Mouse (Mus musculus) embryonic stem cell, embryonic (primary cell): ENCODE data around the gene Ip6k2.

ENCODE experiments used
- CTCF ChIA-PET, 4 experiments: fragments of 300-600 bp in 2 of 4; fragments of 350-600 bp in 2 of 4; sonication (Branson Sonifier 250); formaldehyde crosslinking; loops; one replicate each; lab custom pipeline; 2022; ENCODE audit warnings: inconsistent platforms in 2 of 4; lab: Charles Lee
- POLR2A ChIA-PET, 4 experiments: fragments of 300-600 bp in 2 of 4; fragments of 350-600 bp in 2 of 4; sonication (Branson Sonifier 250); formaldehyde crosslinking; loops; one replicate each; lab custom pipeline; 2022; ENCODE audit warnings: antibody characterized with exemption in 4 of 4, inconsistent platforms in 1 of 4; lab: Charles Lee

Gene Ip6k2

DNA sequence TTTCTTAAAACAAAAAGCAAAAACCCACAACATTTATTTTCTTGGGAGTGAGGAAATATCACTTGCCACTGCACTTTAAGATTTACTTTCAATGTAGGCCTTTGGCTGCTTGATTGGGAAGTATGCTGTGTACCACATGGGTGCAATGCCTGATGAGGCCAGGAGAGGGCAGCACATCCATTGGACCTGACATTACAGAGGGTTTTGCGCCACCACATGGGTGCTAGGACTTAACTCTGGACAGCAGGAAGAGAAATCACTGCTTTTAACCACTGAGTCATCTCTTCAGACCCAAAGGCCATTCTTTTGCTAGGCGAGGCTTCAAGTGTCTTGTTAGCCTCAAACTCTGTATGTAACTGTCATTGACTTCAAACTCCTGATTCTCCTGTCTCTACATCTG is 23.8 kb upstream of the Ip6k2 start:
- ChIA-PET CTCF (interaction anchor here in 3 of 4 experiments (0.6 to 1.0 kb wide), 7 partner anchors 9 to 838 kb away, joined by 3 read pairs; no protein-coding TSS in a partner anchor), POLR2A (interaction anchor here in 3 of 4 experiments (0.6 to 0.9 kb wide), 4 partner anchors 73 to 755 kb away, joined by 3 to 4 read pairs (median 4); no protein-coding TSS in a partner anchor)

DNA sequence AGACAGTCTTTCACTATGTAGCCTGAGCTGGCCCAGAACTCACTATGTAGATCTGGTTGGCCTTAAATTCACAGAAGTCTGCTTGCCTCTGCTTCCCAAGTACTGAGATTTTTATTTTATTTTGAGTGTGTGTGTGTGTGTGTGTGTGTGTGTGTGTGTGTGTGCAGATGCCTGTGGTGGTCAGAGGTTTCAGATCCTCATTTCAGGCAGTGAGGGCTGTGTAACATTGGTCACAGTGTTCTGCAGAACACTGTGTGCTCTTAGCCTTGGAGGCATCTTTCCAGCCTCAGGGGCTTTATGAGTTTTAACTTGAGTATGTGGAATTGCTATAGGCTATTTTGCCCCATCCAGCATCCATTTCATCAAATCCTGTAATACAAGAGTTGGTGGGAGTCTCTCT is 22.0 kb upstream of the Ip6k2 start:
- ChIA-PET POLR2A (no interaction called here), CTCF (no interaction called here)

DNA sequence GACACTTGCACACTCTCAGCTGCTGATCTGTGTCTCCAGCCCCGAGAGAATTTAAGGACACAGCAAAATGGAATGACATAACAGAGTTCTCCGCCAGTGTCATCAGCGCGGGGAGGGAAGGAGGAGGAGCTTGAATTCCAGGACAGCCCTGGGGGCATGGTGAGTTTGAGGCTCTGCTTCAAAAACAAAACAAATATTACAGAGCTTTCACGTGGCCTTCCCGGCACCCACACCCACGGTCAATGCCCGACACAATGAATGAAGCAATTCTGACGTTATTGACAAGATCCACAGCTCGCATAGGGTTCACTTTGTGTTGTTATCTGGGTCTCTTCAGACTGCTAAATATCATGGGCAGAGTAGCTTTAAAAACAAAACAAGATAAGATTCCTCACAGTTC is 18.6 kb upstream of the Ip6k2 start:
- ChIA-PET CTCF (interaction anchor here in 2 of 4 experiments (0.9 to 1.2 kb wide), 2 partner anchors 9 to 12 kb away, joined by 3 read pairs; no protein-coding TSS in a partner anchor), POLR2A (interaction anchor here in 3 of 4 experiments (0.6 to 1.0 kb wide), 5 partner anchors 17 to 372 kb away, joined by 3 to 5 read pairs (median 3); no protein-coding TSS in a partner anchor)

DNA sequence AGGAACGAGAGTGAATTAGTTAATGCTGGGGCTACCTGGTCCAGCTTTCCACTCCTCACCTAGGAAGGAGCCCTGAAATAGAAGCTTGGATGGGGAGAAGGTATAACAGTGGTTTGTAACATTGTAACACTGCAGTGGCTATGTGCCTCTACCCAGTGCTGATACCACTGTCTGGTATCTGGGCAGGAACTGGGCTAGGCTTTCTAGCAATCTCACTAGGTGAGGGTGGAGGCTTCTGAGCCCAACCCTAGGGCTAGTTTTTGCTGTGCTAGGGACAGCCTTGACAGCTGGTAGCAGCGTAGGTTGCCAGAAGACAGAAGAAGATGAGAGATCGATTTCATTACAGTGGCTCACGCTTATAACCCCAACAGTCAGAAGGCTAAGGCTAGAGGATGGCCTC is 7.0 kb upstream of the Ip6k2 start:
- CTCF ChIA-PET: no interaction called here
- POLR2A ChIA-PET: no interaction called here

DNA sequence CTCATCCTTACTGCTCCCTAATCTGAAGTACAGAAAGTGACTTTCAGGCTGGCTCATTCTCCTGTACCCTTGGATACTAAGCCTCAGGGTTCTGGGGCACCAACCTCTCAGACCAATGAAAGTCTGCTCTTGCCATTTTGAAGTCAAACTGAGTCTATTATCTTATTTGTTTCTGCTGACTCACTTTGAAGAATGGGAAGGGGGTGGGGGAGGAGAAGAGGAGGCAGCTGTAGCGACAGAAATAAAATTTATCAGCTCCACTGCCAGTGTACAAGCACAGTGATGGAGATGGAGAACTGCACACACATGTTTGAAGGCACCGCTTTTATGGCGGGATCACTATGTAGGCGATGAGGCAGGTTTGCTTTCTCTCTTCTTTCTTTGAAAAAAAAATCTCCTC is 6.3 kb upstream of the Ip6k2 start:
- ChIA-PET POLR2A (no interaction called here), CTCF (no interaction called here)

DNA sequence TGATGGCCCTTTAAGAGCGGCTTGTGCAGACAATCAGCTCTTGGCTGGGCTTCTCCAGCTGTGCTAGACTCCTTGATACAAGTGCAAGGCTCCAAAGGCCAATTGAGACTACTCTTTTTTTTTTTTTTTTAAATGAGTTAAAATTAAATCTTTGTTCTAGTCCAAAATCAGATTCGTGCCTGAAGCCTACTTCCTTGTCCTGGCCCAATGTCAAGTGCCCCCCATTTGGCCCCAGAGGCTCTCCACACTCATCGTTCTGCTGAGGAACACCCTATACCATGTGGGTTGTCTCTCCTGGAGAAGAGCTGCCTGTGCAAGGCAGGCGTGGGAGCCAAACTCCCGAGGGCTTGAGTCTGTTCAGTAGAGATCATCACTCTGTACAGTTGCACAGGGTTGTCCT is 2.6 kb upstream of the Ip6k2 start:
- CTCF ChIA-PET: interaction anchor here in 1 of 4 experiments (0.7 kb wide), 1 partner anchor 364 kb away, joined by 4 read pairs; no protein-coding TSS in a partner anchor
- POLR2A ChIA-PET: interaction anchor here in 3 of 4 experiments (0.6 to 1.3 kb wide), 8 partner anchors 9 to 178 kb away, joined by 3 to 4 read pairs (median 3); no protein-coding TSS in a partner anchor

DNA sequence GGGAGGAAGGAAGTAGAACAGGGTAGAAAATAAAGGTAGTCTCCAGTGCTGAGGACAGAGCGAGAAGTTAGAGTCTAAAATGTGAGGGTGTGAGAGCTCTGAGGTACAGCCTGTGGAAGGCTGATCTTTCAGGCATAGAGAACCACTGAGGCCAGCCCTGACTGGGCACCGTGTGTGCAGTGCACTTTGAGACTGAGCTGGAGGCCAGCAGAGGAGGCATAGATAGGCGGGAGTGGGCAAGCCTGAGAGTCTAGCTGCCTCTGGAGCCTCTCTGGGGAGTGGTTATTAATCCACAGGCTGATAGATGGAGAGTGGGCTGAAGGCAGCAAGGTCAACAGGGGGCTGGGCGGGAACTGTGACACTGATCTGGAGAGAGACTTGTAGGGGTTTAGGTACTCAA is 1.7 kb upstream of the Ip6k2 start:
- ChIA-PET CTCF (interaction anchor here in 1 of 4 experiments (0.7 kb wide), 1 partner anchor 365 kb away, joined by 4 read pairs; no protein-coding TSS in a partner anchor), POLR2A (interaction anchor here in 2 of 4 experiments (1.5 to 2.0 kb wide), 2 partner anchors 17 to 43 kb away, joined by 3 to 5 read pairs; no protein-coding TSS in a partner anchor)

DNA sequence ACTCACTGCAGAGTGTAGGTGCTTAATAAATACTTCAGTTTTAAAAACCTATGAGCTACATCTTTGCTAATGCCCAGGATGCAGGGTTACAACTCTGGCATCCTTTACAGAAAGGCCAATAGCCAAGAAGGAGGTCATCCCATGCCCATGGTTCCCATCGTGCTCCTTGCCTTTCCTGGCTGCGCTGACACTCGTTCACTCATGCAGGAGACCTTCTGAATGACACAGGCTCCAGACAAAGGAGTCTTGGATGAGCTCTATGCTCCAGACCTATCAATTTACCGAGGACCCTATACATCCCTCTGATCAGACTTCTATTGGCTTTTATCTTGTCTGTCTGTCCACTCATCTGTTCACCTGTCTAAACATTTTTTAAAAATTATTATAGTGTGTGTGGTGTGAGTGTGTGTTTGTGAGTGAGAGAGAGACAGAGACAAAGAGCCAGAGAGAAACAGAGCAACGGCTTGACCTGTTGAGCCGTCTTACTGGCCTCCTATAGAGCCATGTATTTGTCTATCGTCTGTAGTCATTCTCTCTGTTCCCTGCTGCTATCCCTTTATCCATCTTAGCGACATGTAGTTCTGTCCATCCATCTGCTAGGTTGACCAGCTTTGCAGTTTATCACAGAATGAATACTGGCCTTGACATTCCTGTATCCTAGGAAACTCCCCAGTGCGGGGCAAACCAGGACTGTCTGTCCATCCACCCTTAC is 604 bp upstream of the Ip6k2 start:
- POLR2A ChIA-PET: interaction anchor here in 3 of 4 experiments (0.6 to 2.0 kb wide), 7 partner anchors 10 to 1993 kb away, joined by 3 to 5 read pairs (median 3); no protein-coding TSS in a partner anchor
- CTCF ChIA-PET: interaction anchor here in 2 of 4 experiments (0.5 to 1.0 kb wide), 2 partner anchors 30 to 277 kb away, joined by 3 to 5 read pairs; no protein-coding TSS in a partner anchor

DNA sequence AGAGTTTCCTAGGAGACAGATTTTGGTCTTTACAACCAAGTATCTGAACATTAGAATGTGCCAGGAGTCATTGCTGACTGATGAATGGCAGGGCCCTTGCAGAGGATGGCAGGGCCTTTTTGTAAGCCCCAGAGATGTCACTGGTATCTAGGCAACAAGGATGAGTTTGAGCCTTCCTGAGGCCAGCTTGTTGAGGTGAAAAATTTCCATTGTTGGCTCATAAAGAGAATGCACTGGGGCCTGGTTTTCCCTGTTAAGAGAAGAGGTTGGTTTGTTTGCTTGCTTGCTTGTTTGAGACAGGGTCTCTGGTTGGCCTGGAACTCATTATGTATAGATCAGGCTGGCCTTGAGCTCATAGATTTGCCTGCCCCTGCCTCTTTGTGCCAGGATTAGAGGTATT is 1.8 kb downstream of the Ip6k2 start:
- CTCF ChIA-PET: interaction anchor here in 1 of 4 experiments (0.6 kb wide), 1 partner anchor 14 kb away, joined by 4 read pairs; no protein-coding TSS in a partner anchor
- POLR2A ChIA-PET: interaction anchor here in 1 of 4 experiments (1.3 to 1.4 kb wide), 2 partner anchors 9 to 39 kb away, joined by 3 to 5 read pairs; no protein-coding TSS in a partner anchor

DNA sequence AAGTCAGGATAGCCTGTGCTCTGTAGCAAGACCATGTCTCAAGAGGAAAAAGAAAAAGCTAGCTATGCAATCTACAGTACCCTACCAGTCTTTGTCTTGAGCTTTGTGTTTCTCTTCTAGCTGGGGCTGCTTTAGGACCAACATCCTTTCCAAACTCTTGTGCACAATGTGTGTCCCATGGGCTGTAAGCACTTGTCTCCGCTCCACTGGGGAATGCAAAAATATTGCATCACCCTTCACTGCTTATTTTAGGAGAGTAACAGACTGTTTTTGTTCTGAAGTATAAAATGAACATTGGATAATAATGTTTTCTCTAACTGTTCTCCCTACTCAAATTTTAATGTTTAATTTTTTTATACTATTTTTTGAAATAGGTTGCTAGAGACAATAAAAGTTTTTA is 2.9 kb downstream of the Ip6k2 start:
- CTCF ChIA-PET: interaction anchor here in 1 of 4 experiments (0.7 kb wide), 1 partner anchor 11 kb away, joined by 3 read pairs; no protein-coding TSS in a partner anchor
- POLR2A ChIA-PET: interaction anchor here in 3 of 4 experiments (0.7 to 1.8 kb wide), 7 partner anchors 8 to 205 kb away, joined by 3 to 6 read pairs (median 4); partner anchors contain the start of gene Pfkfb4 (in 1 of the 3)

DNA sequence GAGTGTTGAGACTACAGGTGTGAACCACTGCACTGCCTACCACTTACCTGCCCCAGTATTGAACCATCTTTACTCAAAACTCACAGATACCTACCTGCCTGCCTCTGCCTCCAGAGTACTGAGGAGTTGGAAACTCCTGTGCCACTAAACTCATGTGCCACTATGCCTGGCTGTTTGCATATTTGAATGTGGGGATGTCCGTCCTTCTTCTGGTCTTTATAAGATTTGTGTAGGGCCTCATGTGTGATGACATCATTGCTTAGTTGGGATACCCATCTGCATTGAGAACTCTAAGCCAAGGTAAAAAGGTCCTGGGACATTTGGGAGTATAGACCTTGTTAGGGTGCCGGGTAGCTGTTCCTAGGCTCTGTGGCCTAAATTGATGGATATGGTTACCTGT is 3.5 kb downstream of the Ip6k2 start:
- ChIA-PET POLR2A (interaction anchor here in 2 of 4 experiments (0.7 to 1.8 kb wide), 4 partner anchors 9 to 204 kb away, joined by 3 to 6 read pairs (median 4); partner anchors contain the start of gene Pfkfb4 (in 1 of the 2)), CTCF (interaction anchor here in 1 of 4 experiments (0.7 kb wide), 1 partner anchor 11 kb away, joined by 3 read pairs; no protein-coding TSS in a partner anchor)

DNA sequence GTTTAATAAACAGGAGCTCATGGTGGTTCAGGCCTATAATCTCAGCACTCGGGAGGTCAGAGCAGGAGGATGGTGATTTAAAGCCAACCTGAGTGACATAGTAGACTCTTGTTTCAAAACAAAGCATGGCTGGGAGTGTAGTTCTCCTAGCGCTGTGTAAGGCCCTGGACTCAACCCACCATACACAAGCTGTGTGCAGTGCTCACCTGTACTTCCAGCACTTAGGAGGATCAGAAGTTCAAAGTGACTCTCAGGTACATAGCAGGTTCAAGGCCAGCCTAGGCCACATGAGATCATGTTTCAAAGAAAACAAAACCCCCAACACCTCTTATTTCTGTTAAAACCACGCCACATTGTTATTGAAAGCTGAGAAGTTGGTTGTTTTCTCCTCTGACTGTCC is 5.1 kb downstream of the Ip6k2 start:
- CTCF ChIA-PET: interaction anchor here in 2 of 4 experiments (0.6 to 1.4 kb wide), 2 partner anchors 17 to 316 kb away, joined by 3 read pairs; no protein-coding TSS in a partner anchor
- POLR2A ChIA-PET: interaction anchor here in 2 of 4 experiments (0.6 to 1.2 kb wide), 4 partner anchors 10 to 210 kb away, joined by 3 to 4 read pairs (median 3); partner anchors contain the start of gene Wdr6 (in 1 of the 2)

DNA sequence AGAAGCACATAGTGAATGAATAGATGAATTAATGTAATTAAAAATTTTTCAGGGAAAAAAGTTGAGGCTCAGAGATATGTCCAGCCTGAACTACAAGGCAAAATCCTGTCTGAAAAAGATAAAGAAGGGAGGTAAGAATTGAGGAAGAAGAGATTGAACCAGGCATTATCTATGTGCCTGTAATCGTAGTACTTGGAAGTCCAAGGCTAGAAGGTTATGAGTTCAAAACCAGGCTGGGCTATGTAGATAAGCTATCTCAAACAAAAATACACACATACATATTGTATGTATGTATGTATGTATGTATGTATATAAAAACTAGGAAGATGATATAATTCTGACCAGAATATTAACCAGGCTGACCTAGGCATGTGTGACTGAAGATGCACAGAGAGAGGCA is 8.7 kb downstream of the Ip6k2 start:
- CTCF ChIA-PET: interaction anchor here in 2 of 4 experiments (0.7 to 0.8 kb wide), 2 partner anchors 12 kb away, joined by 3 read pairs; no protein-coding TSS in a partner anchor

DNA sequence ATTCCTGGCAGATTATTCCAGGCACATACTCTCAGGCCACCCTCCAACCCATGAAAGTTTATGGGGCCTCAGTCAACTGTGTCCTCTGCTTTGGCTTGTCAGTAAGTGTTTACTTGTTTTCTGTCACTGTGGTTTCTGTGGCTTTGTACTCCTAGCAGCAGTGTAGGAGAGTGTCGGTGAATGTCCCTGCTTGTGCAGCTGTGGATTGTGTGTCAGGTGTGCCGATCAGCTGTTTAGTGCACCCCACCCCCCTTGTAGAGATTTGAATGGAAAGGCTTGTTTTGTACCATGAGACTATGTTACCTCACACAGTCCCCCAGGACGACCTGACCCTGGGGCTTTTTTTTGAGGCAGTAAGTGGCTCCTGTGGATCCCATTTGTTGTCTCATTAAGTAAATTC is 9.1 kb downstream of the Ip6k2 start:
- ChIA-PET POLR2A (interaction anchor here in 1 of 4 experiments (0.6 to 2.0 kb wide), 10 partner anchors 10 to 477 kb away, joined by 3 to 8 read pairs (median 4); no protein-coding TSS in a partner anchor), CTCF (interaction anchor here in 2 of 4 experiments (0.6 to 0.8 kb wide), 3 partner anchors 12 to 298 kb away, joined by 3 read pairs; no protein-coding TSS in a partner anchor)

More for the DNA sequence above, 8.7 kb downstream of the Ip6k2 start:
- POLR2A ChIA-PET: interaction anchor here in 2 of 4 experiments (0.6 to 2.0 kb wide), 11 partner anchors 9 to 153 kb away, joined by 3 to 8 read pairs (median 4); no protein-coding TSS in a partner anchor

DNA sequence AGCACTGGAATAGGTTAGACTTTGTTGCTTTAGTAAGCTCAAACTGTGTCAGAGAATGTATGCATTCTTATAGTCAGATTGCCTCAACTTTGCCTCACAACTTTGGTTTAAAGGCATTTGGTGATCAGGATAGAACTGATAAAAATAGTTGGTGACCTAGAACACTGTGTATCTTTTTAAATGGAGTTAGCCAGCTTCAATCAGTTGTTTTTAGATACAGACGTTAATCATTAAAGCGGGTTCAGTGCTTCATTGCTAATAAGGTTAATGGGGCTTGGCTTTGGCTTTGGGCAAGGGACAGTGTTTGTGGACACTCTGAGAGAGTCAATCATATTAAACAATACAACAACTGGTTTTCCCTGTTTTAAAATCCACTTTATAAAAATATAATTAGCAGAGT is 11.7 kb downstream of the Ip6k2 start:
- ChIA-PET POLR2A (interaction anchor here in 3 of 4 experiments (0.7 to 2.1 kb wide), 15 partner anchors 8 to 196 kb away, joined by 3 to 8 read pairs (median 3); partner anchors contain the start of genes Nckipsd (in 1 of the 3) and Pfkfb4 (in 1 of the 3)), CTCF (interaction anchor here in 2 of 4 experiments (0.7 to 1.0 kb wide), 4 partner anchors 24 to 183 kb away, joined by 3 to 4 read pairs (median 4); no protein-coding TSS in a partner anchor)

DNA sequence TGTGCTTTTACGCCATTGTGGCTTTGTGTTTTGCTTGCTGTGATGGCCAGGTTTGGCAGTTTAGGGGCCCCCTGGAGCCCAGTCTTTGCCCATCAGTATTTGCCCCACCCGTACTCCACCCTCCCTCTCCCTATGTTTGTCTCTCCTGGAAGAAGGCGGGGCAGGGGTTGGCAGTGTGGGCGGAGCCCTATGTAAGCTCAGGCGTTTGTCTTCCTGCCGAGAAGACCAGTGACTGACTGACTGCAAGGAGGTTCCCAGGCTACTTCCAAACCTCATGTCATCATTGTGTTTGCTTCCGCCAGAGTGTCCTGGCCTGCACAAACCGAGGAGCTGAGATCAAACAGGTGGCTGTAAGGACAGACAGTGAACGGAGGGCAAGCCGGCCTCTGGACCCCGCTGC is 12.2 kb downstream of the Ip6k2 start:
- ChIA-PET POLR2A (interaction anchor here in 3 of 4 experiments (0.7 to 2.1 kb wide), 15 partner anchors 9 to 196 kb away, joined by 3 to 8 read pairs (median 3); partner anchors contain the start of genes Nckipsd (in 1 of the 3) and Pfkfb4 (in 1 of the 3)), CTCF (interaction anchor here in 2 of 4 experiments (0.7 to 1.0 kb wide), 3 partner anchors 10 to 183 kb away, joined by 3 to 4 read pairs (median 4); no protein-coding TSS in a partner anchor)

DNA sequence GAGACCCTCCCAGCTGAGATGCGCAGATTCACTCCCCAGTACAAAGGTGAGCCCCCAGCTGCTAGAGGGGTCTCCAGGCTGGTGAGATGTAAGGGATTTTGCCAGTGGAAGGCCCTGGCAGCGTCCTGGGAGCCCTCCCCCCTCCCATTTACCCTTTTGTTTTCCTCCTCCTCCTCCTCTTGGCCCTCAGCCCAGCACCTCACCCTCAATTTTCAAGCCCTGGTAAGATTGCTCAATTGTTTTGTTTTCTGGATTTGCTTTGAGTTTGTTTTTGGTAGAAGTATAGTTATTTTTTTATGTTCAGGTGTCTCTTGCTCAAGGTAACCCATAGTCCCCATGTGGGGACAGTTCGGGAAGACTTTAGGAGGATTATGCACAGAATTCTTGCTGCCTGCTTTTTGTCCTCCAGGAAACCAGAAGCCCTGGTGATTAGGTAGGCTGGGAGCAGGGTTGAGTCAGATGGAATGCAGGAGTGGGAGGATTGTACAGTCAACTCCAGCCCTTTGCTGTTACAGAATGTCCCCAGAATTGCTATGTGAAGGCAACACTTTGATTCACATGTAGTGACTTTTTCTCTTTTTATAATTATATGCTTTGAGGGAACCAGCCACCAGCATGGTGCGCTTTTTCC is 12.9 kb downstream of the Ip6k2 start:
- CTCF ChIA-PET: interaction anchor here in 1 of 4 experiments (0.7 to 1.0 kb wide), 2 partner anchors 10 to 23 kb away, joined by 3 to 4 read pairs; no protein-coding TSS in a partner anchor
- POLR2A ChIA-PET: interaction anchor here in 3 of 4 experiments (0.7 to 2.1 kb wide), 10 partner anchors 10 to 195 kb away, joined by 3 to 8 read pairs (median 3); partner anchors contain the start of gene Pfkfb4 (in 1 of the 3)
